Mouse (Mus musculus) heart, postnatal 14 days (tissue): Measurements from ENCODE around the gene Grb14. TPM values are rescaled to one million over a fixed set of nuclear protein-coding genes. Genes with fewer than 3 reads are reported as not detected.

Experiments
- DNase-seq, 2 experiments: peaks; one replicate each; pipeline ENCODE4 v3.0.0; 2021 to 2022
- intact Hi-C: fragments of 180-260 bp; cut with DNase I; formaldehyde crosslinking; loops from one replicate; pipeline ENCODE4 v1.15.1; 2025
- total RNA-seq, 2 experiments: library from RNA; stranded (reverse); gene quantifications; 2 replicates each; pipeline ENCODE4 v1.2.3; 2021

Gene Grb14
- total RNA-seq, 2 experiments from 2014 or later = 148 to 165 TPM

DNA sequence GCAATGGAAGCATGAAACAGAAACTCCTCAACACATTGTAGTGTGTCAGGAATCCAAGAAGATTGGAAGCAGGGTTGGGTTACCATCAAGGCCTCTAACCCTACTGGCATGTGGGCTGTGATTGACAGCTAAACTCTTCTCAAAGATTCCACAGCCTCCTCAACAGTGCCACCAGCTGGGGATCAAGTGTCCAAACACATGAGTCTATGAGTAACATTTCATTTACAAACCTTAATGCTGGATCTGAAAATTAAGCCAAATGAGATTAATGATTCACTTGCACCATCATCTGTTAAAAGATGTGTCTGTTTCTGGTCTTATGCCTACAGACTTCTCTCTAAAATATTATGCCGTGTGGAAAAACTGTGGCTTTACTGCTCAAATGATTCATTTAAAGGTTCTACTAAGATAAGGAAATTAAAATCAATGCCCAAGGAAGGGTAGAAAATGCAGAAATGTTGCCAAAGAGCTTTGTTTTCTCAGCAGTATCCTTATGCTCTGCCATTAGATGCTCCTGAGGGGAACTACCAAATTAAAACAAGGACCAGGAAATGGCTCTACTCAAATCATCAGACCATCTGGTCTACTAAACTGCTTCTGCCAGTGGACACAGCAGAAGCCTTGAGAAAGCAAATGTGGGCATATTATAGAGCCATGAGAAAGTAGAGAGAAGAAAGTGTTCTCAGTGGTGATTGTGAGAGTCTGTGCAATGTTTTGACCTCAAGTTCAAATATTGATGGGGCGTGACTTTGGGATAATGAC, 35.2 kb downstream of the Grb14 start:
- no peak for DNase-seq
- intact Hi-C loops = no loop called here

DNA sequence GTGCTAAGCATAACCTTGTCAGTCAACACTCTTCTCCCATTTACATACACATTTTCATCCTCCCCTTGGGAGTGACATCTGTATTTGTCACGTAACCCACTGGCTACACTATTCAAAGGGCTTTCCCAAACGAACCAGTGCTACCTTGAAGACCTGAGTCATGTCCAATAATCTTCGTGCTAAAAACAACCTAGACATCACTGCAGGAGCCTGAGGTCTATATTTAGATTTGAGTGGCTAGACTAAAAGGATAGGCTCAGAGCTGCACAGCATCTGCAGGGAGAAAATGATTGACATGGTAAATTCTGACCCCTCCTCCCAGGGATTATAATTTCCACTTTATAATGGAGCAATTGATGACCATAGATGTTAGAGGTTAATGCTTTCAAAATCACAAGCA, 37.0 kb downstream of the Grb14 start:
- DNase-seq = no peak

DNA sequence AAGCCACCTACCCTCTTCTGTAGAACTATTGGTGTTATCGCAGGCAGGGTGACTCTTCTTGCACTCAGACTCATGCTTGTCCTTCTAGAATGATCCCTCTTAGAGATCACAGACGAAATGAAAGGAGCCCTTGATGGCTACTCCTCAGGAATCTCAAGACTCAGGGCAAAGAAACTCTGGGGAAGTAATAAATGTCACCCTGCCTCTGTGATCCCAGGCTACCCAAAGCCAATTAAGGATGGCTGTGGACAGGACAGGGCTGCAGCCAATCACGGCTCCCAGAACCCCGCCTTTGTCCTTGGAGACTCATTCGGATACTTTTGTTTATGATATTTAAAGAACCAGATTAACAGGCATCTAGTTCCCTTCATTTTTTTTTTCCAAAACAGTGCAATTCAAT, 49.2 kb downstream of the Grb14 start:
- intact Hi-C loops = no loop called here
- DNase-seq = no peak

More for the DNA sequence above, 37.0 kb downstream of the Grb14 start:
- intact Hi-C loops = no loop called here

DNA sequence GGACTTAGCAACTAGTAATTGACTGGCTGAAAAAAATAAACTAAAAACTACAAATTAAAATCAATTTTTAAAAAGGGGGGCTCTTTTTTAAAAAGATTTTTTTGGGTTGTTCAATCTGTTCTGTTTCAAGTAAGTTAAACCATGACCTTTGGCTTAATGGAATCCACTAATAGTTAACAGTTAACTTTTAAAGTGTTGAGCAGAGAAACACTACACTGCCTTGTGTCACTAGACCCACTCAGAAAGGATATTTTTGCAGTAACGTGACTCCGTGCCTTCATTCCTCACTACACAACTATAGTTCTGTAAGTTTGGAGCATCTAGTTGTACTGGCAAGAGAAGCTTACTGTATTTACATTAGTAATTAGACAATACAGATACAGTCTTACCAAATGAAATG, 50.2 kb downstream of the Grb14 start:
- intact Hi-C loops = no loop called here
- no peak for DNase-seq

DNA sequence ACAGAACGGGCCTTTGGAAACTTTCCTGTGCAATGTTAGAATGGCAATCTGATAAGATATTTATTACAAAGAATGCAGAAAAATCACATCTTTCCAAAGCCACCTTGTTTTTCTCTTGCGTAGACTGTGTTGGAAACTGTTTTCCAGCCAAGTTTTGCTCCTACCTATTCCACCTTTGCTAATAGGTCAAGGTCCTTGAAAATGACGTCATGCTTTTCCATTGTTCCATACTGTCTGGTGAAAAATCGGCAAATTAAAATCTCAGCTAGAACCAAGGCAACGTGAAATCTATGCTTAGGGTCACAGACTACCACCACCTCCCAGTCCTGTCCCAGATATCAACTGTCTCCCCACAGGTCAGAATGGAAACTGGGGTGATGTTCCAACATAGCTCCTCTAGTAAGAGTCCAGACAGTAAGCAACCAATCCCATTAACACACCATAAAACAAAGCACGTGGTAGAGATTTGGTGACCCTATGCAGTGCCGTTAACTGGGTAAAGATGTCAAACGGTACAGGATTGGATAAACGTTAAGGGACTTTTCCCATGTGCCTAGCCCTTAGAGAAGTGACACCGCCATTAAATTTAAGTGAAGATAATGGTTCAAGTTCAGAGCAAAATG, 50.9 kb downstream of the Grb14 start:
- intact Hi-C loops = no loop called here
- DNase-seq = no peak

DNA sequence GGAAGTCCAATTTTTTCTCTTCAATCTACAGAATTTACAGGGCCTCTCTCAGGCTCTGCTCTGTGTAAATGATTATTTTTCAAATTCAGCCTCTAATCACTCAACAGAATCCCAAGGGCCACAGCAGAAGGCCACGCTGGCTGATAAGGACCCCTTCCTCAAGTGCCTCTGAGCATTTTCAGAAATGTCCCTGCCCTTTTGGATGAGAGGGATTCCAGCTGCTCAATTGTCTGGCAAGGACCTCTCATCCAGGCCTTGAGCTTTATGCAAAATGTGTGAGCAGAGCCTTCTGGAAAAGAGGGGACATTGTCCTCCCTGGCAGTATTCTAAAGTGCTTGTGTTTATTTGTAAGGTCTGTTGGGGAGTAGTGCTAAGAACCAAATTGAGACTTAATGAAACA, 51.7 kb downstream of the Grb14 start:
- intact Hi-C loops = no loop called here
- DNase-seq = no peak

DNA sequence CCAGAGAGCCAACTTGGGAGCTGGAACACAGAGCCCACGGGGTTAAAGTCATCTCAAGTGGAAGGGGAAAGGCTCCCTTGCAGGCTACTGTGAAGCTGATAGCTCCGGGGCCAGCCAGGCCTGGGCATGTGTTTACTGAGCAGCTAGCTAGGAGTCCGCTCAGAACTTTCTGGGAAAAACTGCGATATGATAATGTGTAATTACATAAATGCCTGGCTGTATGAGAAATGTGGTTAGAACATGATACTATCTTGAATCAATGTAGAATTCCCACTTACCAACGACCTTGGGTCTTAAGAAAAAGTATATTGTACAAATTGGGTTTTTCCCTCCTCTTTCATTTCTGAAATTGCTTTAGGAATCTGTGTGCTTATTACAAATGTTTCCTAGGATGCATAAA, 53.0 kb downstream of the Grb14 start:
- intact Hi-C loops = no loop called here
- DNase-seq = no peak

DNA sequence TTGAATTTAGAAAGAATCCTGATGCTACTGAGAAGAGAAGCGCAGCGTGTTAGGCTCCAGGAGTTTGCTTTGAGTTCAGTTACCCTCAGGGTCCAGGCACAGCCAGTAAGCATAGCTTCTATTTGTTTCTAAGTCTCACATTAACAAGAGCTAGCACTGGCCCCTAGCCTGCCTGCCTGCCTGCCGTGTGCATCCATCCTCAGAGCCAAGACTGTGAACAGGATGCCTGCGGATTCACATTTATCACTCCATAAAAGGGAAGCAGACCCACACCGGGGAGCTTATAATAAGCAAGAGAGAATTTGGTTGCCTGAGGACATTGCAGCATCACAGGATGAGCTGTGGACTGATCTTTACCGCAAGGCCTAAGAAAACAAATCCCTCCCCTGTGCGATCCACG, 53.8 kb downstream of the Grb14 start:
- intact Hi-C loops = no loop called here
- DNase-seq = no peak

DNA sequence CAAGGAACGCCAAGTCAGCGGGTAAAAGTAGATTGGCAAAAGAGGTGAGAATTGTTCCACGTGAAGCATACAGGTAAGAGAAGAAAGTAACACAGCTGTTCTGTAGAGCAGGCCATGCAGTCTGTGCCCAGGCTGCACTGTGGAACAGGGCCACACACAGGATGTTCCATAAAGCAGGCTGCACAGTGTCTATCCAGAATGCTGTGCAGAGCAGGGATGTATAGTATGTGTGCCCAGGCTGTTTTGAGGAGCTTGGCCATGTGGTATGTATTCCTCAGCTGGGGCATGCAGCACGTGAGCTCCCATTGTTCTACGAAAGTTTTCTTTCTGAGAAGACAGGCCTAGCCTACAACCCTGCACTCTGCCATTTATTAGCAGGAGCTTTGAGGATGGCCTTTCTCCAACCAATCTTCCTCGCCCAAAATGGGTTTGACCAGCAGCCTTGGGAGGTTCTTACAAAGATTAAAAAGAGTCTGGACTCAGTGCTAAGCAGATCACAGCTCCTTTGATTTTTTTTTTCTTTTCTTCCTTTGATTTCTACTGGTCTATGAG, 57.8 kb downstream of the Grb14 start:
- DNase-seq = no peak
- intact Hi-C loops = no loop called here

DNA sequence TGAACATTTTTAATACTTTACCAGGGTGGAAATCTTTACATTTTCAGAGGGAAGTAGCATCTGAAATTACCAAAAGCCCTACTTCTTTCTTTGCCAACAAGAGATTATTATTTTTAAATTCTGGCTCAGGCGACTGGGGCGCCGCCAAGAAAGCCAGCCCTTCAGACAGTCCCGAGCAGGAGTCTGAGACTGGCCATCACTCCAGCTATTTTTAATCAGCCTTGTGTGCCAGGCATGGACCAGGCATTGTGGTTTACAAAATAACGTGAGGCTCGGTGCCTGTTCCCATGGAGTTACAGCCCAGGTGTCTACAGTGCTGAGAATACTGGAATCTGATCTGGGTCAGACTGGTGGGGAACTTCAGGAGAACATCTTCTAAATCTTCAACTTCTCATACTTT, 58.5 kb downstream of the Grb14 start:
- intact Hi-C loops = no loop called here
- peak; percentile 45 to 67 for DNase-seq

DNA sequence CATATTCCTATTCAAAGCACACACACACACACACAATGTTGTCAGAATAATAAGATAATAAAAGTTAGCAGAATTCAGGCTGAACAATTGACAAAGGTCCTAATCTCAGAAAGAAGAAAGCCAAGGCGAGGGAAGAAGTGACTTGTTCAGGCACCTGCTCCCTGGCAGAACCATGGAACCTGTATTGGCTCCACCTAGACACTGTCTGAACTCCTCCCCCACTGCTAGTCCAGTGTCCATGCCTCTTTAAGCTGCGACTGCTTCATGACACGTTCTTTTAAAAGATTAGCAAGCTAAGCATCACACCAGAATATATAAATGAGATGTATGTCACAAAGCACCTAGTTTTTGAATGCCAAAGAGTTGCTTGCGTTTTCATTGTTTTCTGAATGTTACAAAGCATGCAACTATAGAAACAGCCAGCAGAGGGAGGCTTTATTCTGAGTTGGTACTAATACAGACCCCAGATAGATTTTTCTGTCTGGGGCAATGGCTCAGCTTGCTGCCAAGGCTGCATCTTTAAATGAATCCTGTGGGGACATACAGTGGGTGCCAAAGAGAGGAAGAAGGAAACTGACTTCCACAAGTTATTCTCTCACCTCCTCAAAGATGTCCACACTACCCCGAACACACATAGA, 59.4 kb downstream of the Grb14 start:
- peak; percentile 16 to 55 for DNase-seq
- intact Hi-C loops = loop anchor here (1.0 to 2.0 kb wide), 3 partner anchors 37 to 371 kb away; no protein-coding TSS in a partner anchor

DNA sequence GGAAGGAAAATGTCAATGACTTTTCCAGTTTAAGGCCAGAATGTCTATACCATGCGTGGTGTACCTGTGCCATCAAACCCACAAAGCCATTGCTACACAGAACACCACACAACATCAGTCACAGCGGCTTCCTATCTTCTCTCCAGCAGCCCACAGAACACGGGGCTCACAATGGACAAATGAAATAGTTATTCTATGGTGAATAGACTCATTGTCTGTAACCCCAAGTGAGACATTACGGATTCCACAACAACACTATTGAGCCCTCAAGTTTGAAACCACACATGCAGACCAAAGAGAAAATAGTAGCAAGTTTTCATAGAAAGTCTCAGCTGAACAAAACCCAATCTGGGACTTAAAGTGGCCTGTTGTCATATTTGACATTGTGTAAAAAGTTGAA, 62.6 kb downstream of the Grb14 start:
- intact Hi-C loops = no loop called here
- DNase-seq = no peak

DNA sequence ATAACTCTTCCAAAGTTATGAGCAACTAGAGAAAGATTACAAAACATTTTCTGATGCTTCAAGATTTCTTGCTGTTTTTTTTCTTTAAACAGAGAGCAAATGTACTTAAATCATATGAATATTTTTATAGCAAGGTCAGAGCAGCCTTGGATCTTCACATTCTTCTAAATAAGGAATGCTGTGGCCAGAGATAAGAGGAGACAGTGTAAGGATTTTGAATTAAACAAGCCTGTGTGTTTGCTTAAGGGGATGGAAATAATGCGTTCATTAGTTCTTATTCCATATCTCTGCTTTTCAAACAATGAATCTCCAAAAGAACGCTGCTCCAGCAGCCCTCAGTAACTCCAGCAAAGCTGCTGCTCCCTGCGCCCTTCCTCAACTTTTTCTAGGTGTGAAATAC, 63.4 kb downstream of the Grb14 start:
- DNase-seq = no peak
- intact Hi-C loops = no loop called here

DNA sequence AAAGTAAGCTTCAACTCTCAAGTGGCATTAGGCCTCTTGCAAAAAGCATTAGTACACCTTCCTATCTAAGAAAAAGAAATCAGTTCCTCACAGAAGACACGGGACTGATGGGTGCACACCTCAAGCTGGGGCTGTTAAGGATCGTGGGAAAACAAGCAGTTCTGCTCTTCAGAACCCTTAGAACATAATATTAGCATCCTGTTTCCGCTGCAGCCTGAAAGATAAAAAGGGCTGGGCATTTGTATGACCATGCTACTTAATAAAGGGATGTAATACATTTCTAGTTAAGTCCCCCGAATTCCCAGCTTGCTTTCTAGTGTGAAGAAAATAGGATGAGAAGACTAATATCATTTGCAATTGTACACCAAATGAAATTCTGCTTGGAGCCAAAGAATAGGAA, 65.1 kb downstream of the Grb14 start:
- intact Hi-C loops = no loop called here
- no peak for DNase-seq

DNA sequence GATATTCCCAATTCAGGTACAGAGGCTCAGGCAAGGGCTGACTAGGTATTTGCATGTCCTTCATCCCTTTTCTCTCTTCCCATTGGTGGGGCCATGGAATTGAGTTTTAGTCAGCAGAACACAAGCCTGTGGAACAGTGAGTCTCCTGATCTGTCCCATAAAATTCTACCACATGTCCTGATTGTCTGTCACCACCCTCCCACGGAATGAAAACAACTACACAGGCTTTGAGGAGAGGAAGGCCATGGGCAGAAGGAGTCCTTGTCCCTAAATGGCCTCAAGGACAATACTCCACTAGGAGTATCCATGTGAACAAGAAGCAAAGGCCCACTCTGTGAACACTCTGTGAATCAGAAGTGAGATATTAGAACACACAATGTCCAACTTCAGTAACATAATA, 69.3 kb downstream of the Grb14 start:
- intact Hi-C loops = no loop called here
- DNase-seq = no peak

DNA sequence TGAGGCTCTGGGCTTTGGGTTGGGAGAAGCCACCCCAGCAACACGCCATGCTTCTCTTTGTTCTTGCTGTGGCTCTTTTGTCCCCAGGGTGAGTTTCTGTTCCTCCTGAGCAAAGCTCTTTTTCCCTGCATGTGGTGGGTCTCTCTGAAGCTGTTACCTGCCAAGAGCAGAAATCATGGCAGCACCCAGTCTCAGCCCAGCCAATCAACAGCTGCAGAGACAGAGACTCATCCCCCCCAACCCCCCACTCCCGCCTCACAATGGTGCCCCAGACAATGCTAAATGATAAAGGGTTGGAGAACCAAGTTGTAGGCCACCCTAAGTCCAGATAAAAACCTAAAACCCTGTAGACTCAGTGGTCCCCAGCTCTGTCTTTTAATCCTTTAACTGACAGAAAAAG, 75.6 kb downstream of the Grb14 start:
- no peak for DNase-seq
- intact Hi-C loops = no loop called here

DNA sequence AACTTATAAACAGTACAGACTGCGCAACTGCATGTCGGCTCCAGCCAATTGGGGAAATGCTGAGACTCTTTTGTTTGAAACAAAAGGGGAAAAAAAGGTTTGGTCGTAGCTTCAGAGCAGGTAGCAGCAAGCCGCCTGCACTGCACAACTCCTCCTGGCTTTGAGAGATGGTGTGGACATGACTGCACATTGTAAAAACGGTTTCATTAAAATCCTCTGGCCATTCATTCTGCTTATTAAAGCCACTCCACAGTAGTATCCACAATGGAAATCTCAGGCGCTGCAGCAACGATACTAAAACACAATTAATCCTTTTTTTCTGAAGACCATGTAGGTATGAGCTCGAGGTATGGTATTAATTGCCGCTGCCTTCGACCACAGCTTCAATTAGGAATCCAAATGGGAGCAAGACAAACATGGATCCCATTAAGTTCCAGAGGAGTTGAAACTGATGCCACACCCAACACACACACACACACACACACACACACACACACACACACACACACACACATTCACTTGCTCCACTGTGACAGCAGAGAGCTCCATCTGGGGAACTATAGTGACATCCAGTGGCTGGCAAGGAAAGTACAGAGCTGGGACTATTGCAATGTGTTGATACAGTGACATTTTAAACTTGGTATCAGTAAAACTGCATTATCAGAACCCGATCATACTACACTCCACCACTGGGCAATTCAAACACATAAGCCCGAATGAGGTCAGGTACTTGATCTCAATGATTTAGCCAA, 76.2 kb downstream of the Grb14 start:
- DNase-seq = peak in 1 of 2 experiments; percentile 31
- intact Hi-C loops = no loop called here

DNA sequence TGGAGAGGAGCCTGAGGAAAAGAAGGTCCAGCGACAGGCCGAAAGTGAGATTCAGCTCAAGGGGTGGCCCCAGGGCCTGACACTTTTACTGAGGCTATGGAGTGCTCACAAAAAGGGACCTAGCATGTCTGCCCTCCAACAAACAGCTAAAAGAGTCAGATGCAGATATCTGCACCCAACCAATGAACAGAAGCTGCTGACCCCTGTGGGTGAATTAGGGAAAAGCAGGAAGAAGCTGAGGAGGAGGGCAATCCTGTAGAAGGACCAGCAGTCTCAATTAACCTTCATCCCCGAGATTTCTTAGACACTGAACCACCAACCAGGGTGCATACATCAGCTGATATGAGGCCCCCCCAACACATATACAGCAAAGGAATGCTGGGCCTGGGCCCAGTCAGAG, 77.3 kb downstream of the Grb14 start:
- DNase-seq = no peak
- intact Hi-C loops = no loop called here

DNA sequence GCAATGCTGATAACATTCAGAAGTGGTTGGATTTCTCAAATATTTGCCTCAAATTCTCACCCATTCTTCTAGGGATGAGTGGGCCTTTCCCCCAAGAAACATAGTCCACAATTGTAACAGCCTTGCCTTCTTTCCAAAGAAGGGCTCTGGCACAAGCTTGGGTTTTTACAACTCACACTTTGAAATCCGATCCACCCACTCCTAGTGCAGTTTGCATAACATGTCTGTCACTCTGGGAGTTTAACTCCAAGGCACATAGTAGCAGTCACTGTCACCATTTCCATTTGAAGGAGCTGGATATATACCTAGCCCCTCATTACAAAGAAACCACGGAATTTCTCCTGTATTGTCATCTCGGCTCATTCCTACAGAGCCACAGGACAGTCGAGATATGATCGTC, 103.9 kb downstream of the Grb14 start:
- DNase-seq = no peak

DNA sequence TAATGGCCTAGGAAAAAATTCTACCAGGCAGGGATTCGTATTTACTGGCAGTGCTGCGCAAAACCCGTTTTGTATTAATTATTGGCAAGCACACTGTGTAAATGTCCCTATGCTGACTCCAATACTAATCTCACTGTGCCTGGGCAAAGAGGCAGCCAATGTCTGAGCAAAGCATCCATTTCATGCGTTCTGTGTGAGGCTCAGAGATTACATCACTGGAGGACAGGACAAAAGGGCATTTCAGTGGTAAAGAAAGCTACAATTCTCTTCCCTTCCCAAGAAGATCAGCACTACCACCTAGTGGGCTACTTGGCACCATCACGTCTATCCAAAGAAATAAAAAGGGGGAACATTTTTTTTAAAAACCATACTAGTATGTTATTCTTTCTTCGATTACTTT, 109.3 kb downstream of the Grb14 start:
- intact Hi-C loops = no loop called here
- DNase-seq = no peak

More for the DNA sequence above, 103.9 kb downstream of the Grb14 start:
- intact Hi-C loops = no loop called here

DNA sequence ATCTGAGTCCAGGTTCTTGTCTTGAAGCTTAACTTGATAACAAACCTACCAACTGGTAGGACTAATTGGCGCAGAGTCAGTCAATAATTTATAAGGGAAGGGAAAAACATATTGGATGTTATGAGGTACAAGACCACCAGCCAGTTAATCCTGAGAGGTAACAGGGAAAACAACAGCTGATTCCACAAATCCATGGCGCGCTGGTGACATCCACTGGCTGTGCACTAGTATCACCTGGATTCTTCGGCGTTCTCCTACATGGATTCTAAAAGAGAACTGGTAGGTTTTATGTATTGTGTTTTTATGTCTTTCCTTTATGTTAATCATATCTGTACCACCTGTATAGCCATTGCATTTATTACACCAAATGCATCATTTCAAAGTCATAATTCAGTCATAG, 119.9 kb downstream of the Grb14 start:
- intact Hi-C loops = no loop called here
- no peak for DNase-seq
